Mouse (Mus musculus) liver, embryonic 15.5 days (tissue): Measurements from ENCODE around the gene Ccdc78. TPM values are rescaled to one million over a fixed set of nuclear protein-coding genes. Genes with fewer than 3 reads are reported as not detected.
A peak's percentile ranks its signal among the peaks of the same experiment; 100 is the strongest.
"Not testable (repeated sequence)": the region's sequence is repeated elsewhere in the genome, so short reads cannot be mapped to it uniquely, and the experiment has no call there.

Experiments used
- ATAC-seq: fragments of 200-750 bp; cut with Nextera tagmentation; 2 replicates; pipeline ENCODE4 v1.8.0; 2017; ENCODE audit warnings: moderate number of reproducible peaks, mild to moderate bottlenecking, moderate library complexity; ENCODE audit not compliant: insufficient read depth
- H3K27ac ChIP-seq: fragments of 300-500 bp; sonication (generic); replicated peaks from 2 replicates; pipeline ENCODE4 v1.5.1; 2015; ENCODE audit warnings: mild to moderate bottlenecking, inconsistent platforms
- H3K27me3 ChIP-seq: fragments of 300-500 bp; sonication (generic); 2 replicates; pipeline ENCODE4 v1.6.1; 2015; ENCODE audit warnings: mild to moderate bottlenecking, inconsistent platforms
- H3K36me3 ChIP-seq: fragments of 300-500 bp; sonication (generic); replicated peaks from 2 replicates; pipeline ENCODE4 v1.6.1; 2015; ENCODE audit warnings: moderate library complexity, mild to moderate bottlenecking, inconsistent platforms
- H3K4me1 ChIP-seq: fragments of 300-500 bp; sonication (generic); replicated peaks from 2 replicates; pipeline ENCODE4 v1.6.1; 2015; ENCODE audit warnings: inconsistent platforms
- H3K4me2 ChIP-seq: fragments of 300-500 bp; sonication (generic); 2 replicates; pipeline ENCODE4 v1.6.1; 2015; ENCODE audit warnings: moderate library complexity, mild to moderate bottlenecking, inconsistent platforms
- H3K4me3 ChIP-seq: fragments of 300-500 bp; sonication (generic); replicated peaks from 2 replicates; pipeline ENCODE4 v1.5.1; 2015; ENCODE audit warnings: mild to moderate bottlenecking, inconsistent platforms
- H3K9ac ChIP-seq: fragments of 300-500 bp; sonication (generic); 2 replicates; pipeline ENCODE4 v1.6.1; 2015; ENCODE audit warnings: moderate library complexity, mild to moderate bottlenecking, inconsistent platforms
- H3K9me3 ChIP-seq: fragments of 300-500 bp; sonication (generic); replicated peaks from 2 replicates; pipeline ENCODE4 v1.6.1; 2016; ENCODE audit warnings: inconsistent platforms
- WGBS: fragments of 180-500 bp; shearing (Covaris S2); methylation state at CpG from one replicate; pipeline ENCODE4 v1.1.7; 2015; ENCODE audit warnings: mixed read lengths; ENCODE audit not compliant: insufficient replicate concordance; 5-methylcytosine and 5-hydroxymethylcytosine counted together
- polyA plus RNA-seq: library from polyadenylated mRNA; unstranded; fragments of >200 nt; fragmentation: Nextera tagmentation; extraction: Ambion mirVana; gene quantifications from 2 replicates; pipeline ENCODE4 v1.2.1, GENCODE M21; 2015

The Ccdc78 gene
- polyA plus RNA-seq, result 0.03 and 0.07 TPM in 2 replicates

DNA sequence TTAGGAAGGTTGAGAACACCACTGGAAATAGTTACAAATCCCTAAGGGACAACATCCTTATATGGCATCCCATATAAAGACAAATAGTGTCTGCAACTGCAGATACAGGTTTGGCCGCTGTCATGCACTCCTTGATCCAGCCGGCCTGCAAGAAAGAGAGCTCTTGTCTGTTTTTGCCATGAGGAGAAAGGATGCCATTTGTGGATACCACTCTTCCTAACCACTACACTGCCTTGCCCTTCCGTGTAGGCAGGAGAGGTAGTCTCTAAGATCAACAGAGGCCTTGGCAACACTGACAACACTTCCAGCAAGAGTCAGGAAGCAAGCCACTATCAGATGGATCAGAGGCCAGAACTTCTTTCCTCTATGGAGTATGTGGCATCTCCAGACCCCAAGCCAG lies at the start of gene Ccdc78:
Gene Ccdc78 (plus strand): TSS at position 301 of the 400 bp plus-strand sequence.
- H3K9me3 ChIP-seq, result no peaks in the 10 kb centered on the region
- peak within 1 kb of the TSS; percentile 80 for H3K4me3 ChIP-seq
- peak within 1 kb of the TSS; percentile 68 for H3K9ac ChIP-seq
- peaks cover 30% of the 10 kb centered on the region for H3K36me3 ChIP-seq
- ATAC-seq, result no peak
- 71% methylated on average over 3 of the region's 3 CpGs for WGBS
- H3K4me2 ChIP-seq, result peak within 1 kb of the TSS; percentile 87
- peaks cover 28% of the 10 kb centered on the region for H3K4me1 ChIP-seq
- H3K27ac ChIP-seq, result peak within 1 kb of the TSS; percentile 74
- H3K27me3 ChIP-seq, result no peaks in the 10 kb centered on the region

DNA sequence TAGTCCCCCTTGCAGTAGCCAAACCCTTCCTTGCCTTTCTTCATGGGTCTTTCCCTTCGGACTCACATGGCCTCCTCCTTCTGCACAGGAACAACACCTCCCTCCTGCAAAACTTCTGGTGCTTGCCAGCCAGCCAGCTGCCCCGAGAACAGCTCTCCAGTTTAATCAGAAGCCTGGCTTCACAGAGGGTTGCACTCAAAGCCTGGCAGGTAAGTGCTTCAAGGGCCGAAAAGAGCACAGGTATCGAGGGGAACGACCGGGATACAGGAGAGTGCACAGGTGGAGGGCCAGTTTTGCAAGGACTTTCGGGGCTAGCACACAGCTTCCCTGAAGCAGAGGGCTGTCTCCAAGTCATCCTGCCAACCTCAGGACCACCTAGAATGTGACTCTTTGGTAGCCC lies 47.5 kb upstream of the Ccdc78 start:
- WGBS, result 52% methylated on average over 7 of the region's 7 CpGs
- no peak overlapping the region for H3K27ac ChIP-seq
- ATAC-seq, result no peak

DNA sequence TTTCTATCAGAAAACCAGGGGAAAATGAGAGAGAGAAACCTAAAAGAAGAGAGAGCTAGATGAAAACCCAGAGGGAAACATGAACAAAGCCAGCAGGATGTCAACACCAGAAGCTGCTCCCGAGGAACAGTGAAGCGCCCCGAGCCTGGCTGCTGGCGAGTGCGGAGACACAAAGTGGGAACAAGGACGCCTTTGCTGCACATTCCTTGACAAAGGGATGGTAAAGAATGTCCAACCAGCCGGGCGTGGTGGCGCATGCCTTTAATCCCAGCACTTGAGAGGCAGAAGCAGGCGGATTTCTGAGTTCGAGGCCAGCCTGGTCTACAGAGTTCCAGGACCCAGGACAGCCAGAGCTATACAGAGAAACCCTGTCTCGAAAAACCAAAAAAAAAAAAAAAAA lies 44.9 kb upstream of the Ccdc78 start:
- not testable (repeated sequence) for H3K9ac ChIP-seq, H3K9me3 ChIP-seq, H3K4me3 ChIP-seq, ATAC-seq, H3K4me1 ChIP-seq, H3K27me3 ChIP-seq, H3K36me3 ChIP-seq, H3K27ac ChIP-seq, H3K4me2 ChIP-seq
- 61% methylated on average over 12 of the region's 12 CpGs for WGBS

More for the DNA sequence above, 47.5 kb upstream of the Ccdc78 start:
- H3K27me3 ChIP-seq, result peaks cover 3% of the 10 kb centered on the region; the same call in 1 of the 2 replicates
- H3K4me3 ChIP-seq, result no peak overlapping the region
- H3K4me2 ChIP-seq, result no peak overlapping the region
- H3K9me3 ChIP-seq, result no peaks in the 10 kb centered on the region
- H3K36me3 ChIP-seq, result no peaks in the 10 kb centered on the region
- no peaks in the 10 kb centered on the region for H3K4me1 ChIP-seq
- no peak overlapping the region for H3K9ac ChIP-seq

DNA sequence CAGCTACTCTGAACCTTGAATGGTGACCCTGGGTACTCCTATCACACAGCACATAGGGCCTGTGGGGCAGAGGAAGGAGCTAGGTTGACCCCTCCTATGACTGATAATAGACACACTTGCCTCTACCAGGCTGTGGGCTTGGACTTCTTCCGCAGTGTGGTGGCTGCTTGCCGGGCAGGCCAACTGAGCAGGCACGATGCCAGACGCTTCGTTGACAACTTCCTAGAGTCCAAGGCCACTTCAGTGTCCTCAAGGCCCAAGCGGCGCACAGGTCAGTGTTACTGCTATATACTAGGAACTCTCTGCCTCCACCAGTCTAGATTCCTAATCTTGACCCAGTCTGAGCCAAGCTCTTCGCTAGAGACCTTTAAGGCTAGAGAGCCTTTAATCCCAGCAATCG lies 42.5 kb upstream of the Ccdc78 start:
- Histone ChIP-seq H3K4me3 (no peak overlapping the region), H3K4me1 (no peaks in the 10 kb centered on the region), H3K27me3 (peaks cover 3% of the 10 kb centered on the region; the same call in 1 of the 2 replicates), H3K9ac (no peak overlapping the region), H3K36me3 (no peaks in the 10 kb centered on the region), H3K27ac (no peak overlapping the region), H3K9me3 (no peaks in the 10 kb centered on the region), H3K4me2 (no peak overlapping the region)
- 77% methylated on average over 9 of the region's 9 CpGs for WGBS
- ATAC-seq, result no peak

DNA sequence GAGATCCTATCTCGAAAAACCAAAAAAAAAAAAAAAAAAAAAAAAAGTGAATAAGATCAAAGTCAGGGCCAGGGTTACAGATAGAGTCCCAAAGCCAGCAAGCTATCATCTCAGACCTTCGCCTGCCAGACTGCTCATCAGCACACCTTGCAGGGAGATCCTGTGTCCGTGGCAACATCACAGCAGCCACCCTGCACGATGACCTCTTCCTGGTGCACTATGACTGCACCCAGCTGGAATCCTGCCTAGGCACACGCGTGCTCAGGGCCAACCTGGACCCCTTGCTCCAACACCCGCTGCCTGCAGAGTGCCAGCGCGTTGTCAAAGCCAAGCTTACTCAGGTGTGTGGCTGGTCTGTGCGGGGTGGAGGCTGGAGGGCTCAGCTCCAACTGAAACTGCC lies 42.1 kb upstream of the Ccdc78 start:
- Histone ChIP-seq H3K4me1 (no peaks in the 10 kb centered on the region), H3K4me2 (no peak overlapping the region), H3K4me3 (no peak overlapping the region), H3K9ac (no peak overlapping the region), H3K36me3 (no peaks in the 10 kb centered on the region), H3K9me3 (no peaks in the 10 kb centered on the region), H3K27ac (no peak overlapping the region), H3K27me3 (peaks cover 3% of the 10 kb centered on the region; the same call in 1 of the 2 replicates)
- 59% methylated on average over 10 of the region's 10 CpGs for WGBS
- no peak for ATAC-seq

DNA sequence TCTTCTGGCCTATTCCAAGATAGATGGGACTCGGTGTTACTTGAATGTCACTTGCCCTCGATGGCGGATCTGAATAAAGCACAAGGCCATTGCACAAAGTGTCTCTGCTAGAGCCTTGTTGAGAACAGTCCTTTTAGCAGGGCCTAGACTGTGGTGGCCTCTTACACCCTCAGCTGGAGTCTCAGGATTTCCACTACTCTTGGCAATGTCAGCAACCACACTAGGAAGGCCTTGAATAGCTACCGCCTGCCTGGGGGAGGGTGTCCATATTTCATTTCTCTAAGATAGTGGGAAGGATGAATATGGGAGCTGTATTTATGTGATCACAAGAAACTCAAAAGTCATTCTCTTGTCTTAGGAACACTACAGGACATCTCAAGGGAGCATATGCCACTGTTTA lies 38.1 kb upstream of the Ccdc78 start:
- Histone ChIP-seq H3K9ac (no peak overlapping the region), H3K4me3 (no peak overlapping the region), H3K4me1 (no peaks in the 10 kb centered on the region), H3K9me3 (no peaks in the 10 kb centered on the region), H3K4me2 (no peak overlapping the region), H3K36me3 (no peaks in the 10 kb centered on the region), H3K27ac (no peak overlapping the region), H3K27me3 (no peaks in the 10 kb centered on the region)
- no peak for ATAC-seq
- WGBS, result 74% methylated on average over 4 of the region's 4 CpGs

DNA sequence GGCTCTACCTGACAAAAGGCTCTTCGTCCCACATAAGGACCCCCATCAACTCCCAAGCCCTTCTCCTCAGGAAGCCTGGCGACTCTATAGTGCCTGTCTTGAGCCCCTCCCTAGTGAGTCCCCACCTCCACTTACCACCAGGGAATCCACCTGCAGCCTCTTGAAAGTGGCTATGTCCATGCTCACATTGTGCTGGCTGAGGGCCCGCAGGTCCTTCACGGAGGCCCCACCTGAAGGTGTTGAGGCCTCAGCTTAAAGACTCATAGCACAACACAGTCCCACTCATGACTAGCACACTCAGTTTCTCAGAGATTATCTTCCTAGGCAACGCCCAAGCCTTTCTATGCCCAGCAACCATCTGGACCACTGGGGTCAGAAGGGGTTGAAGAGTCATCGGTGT lies 37.1 kb upstream of the Ccdc78 start:
- Histone ChIP-seq H3K9ac (no peak overlapping the region), H3K27ac (no peak overlapping the region), H3K4me2 (no peak overlapping the region), H3K4me1 (no peaks in the 10 kb centered on the region), H3K9me3 (no peaks in the 10 kb centered on the region), H3K4me3 (no peak overlapping the region), H3K27me3 (no peaks in the 10 kb centered on the region), H3K36me3 (no peaks in the 10 kb centered on the region)
- no peak for ATAC-seq
- 65% methylated on average over 6 of the region's 6 CpGs for WGBS

DNA sequence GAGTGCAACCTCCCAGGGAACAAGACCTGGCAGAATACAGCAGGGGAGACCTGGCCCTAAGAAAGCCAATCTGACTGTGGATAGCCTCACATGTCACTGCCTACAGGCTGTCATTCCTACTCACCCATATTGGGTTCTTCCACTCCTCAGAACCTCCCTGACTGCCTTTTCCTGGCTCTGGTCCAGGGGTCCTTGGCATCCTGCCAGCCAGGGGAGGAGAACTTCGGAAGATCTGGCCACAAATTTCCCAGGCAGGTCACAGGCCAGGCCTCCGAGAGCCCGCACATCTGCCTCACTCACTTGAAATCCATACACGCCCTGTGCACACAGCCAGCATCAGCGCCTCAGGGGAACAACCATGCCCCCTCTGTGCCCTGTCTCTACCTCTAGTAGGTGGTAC lies 34.9 kb upstream of the Ccdc78 start:
- H3K36me3 ChIP-seq, result no peaks in the 10 kb centered on the region
- H3K4me2 ChIP-seq, result no peak overlapping the region
- H3K27ac ChIP-seq, result no peak overlapping the region
- H3K4me1 ChIP-seq, result no peaks in the 10 kb centered on the region
- no peak overlapping the region for H3K4me3 ChIP-seq
- H3K9ac ChIP-seq, result no peak overlapping the region
- no peak for ATAC-seq
- H3K9me3 ChIP-seq, result no peaks in the 10 kb centered on the region
- no peaks in the 10 kb centered on the region for H3K27me3 ChIP-seq
- 54% methylated on average over 5 of the region's 5 CpGs for WGBS

DNA sequence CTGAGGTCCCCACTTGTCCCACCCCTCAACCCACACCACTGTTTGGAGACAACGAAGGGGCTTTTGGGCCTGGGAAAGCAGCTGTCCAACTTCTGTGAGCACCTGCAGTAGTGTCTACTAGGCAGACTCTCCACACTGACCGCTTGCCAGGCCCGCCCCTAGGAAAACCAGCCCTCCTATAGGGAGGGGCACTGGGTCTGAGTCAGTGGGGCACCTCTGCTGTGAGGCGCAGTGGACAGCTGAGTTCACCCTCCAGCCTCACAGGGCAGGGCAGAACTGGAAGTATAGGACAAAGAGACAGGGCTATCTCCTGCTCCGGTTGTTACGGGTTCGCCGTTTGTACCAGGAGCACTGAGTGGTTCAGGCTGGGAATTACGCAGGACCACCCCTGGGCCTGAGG lies 32.1 kb upstream of the Ccdc78 start, which contains the start of gene Msln:
Gene Msln (minus strand): TSS at position 138 of the 400 bp plus-strand sequence.
- Histone ChIP-seq H3K9ac (no peak within 1 kb of the TSS), H3K9me3 (no peaks in the 10 kb centered on the region), H3K4me1 (no peaks in the 10 kb centered on the region), H3K4me3 (no peak within 1 kb of the TSS), H3K27me3 (peaks cover 11% of the 10 kb centered on the region), H3K36me3 (no peaks in the 10 kb centered on the region), H3K27ac (no peak within 1 kb of the TSS), H3K4me2 (no peak within 1 kb of the TSS)
- no peak for ATAC-seq
- 74% methylated on average over 9 of the region's 9 CpGs for WGBS

DNA sequence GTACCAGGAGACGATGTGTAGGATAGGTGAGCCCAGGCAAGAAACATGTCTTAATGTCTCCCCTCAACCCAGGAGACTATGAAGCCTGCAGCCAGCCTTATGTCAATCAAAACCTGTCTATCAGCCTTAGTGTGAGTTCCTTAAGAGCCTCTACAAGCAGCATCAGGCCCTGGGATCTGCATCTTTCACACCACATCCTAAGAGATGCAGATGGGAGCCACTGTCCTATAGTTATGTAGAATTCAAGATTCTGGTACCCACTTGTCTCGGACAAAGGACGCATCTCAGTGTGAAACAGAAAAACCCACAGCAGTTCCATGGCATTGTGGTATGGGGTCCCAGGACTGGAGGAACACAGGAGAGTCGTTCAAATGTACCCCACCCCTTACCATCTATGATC lies 31.3 kb upstream of the Ccdc78 start:
- Histone ChIP-seq H3K27ac (no peak overlapping the region), H3K4me2 (no peak overlapping the region), H3K9me3 (no peaks in the 10 kb centered on the region), H3K4me3 (no peak overlapping the region), H3K36me3 (no peaks in the 10 kb centered on the region), H3K9ac (no peak overlapping the region), H3K4me1 (no peaks in the 10 kb centered on the region), H3K27me3 (peaks cover 13% of the 10 kb centered on the region)
- ATAC-seq, result no peak
- 59% methylated on average over 4 of the region's 4 CpGs for WGBS

DNA sequence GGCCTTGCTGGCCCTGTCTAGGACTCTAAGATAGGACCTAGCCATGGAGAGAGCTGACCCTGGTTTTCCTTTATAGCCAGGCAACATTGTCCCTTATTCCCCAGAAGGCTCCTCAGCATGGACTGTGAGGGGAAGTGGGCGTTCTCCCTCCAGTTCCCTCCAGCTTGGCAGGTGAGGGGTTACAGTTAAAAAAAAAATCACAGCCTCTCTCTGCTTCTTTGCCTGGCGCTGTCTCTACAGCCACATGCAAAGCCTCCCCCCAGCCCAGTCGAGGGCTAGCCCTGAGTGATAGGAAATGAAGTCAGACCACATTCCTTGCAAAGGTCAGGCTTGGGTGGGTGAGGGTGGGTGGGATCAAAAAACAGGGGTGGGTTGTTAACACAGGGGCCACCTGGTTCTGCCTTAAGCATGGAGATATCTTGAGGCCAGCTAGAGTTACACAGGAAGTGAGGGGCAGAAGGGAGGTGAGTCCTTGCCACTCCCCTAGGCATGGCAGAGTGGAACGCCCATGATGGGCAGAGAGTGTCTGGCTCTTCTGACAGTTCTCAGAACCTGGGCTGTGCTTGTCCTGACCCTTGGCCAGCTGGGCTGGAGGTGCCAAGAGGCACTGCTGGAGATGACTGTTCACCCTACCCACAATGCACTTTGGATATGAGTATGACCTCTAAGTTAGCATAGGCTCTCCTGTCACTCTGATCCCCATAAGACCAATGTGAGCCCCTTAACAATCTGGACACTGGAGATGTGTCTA lies 30.6 kb upstream of the Ccdc78 start:
- no peak for ATAC-seq
- Histone ChIP-seq H3K27ac (no peak overlapping the region), H3K4me1 (no peaks in the 10 kb centered on the region), H3K4me3 (no peak overlapping the region), H3K4me2 (no peak overlapping the region), H3K9me3 (no peaks in the 10 kb centered on the region), H3K9ac (no peak overlapping the region), H3K27me3 (peaks cover 14% of the 10 kb centered on the region), H3K36me3 (no peaks in the 10 kb centered on the region)
- 33% methylated on average over 4 of the region's 4 CpGs for WGBS
